Mouse (Mus musculus): Measurements from ENCODE around the gene Rhbdf1.

DNA sequence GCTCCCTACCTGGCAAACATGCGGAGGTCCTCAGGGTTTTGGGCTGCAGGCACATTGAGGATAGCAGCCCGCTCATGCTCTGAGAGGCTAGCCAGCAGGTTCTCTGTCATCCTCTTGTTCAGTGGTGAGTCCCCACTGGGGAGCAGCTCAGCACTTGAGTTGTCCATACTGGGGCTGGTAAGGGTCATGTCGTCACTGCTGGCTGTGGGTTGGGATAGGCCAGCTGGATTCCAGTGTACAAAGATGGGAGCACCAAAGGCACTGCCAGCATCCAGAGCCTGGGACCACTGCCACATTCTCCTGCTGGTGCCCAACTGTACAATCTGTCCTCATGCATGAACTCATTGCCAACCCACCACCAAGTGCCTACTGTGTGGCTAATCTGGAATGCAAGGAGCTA, 11.8 kb upstream of the Rhbdf1 start:
- TF ChIP-seq POLR2A (IDR thresholded peaks at IDR 0.05; ENCODE audit: insufficient read depth, low read depth, low read length) (no peak), CTCF (IDR thresholded peaks at IDR 0.05; ENCODE audit: insufficient read depth, low read depth, low read length) (no peak)
